Mouse (Mus musculus) lung, adult 2 months (tissue): ENCODE measurements at regions not wholly inside any gene's neighbourhood (a gene's known extent, or its start where the extent isn't known, plus 50 kb on each side); places are given as distances from the start of the nearest gene placed in this dataset.

Source experiments
- CTCF ChIP-seq: fragments of 200-500 bp; IDR thresholded peaks from 2 replicates; pipeline ENCODE4 v1.5.1; 2011; ENCODE audit warnings: mild to moderate bottlenecking, low read length, control low read depth; ENCODE audit not compliant: insufficient read depth
- POLR2A ChIP-seq: fragments of 200-500 bp; IDR thresholded peaks from 2 replicates; pipeline ENCODE4 v1.6.1; 2011; ENCODE audit warnings: low read depth, mild to moderate bottlenecking, control low read depth, low read length, borderline replicate concordance; ENCODE audit errors: extremely low read depth

DNA sequence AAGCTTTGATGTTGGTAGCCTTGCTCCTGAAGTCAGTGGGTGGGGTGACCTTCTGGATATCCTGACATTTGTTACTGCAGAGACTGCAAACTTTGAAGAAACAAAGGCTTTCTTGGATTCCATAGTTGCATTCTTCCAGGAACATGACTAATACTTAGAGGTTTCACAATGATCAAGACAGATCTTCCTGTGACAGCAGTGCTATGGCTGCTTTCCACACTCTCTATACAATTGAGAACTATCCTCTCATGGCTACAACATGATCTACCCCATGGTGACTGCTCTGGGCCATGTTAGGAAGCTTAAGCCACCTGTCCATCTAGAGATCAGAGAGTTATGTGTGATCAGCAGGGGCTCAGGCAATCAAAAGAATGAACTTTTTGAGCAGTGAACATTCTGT is 172.8 kb upstream of the Rap2b start:
- no peak for TF ChIP-seq CTCF
- no peak for TF ChIP-seq POLR2A
